Mouse (Mus musculus) stomach, postnatal 0 days (tissue): ENCODE results near the gene Irf2bp2. TPM values are rescaled to one million over a fixed set of nuclear protein-coding genes. Genes with fewer than 3 reads are reported as not detected.

Experiments
- ATAC-seq: fragments of 200-750 bp; cut with Nextera tagmentation; 2 replicates; pipeline ENCODE4 v1.8.0; 2017; ENCODE audit not compliant: low FRiP score, low TSS enrichment
- DNase-seq: peaks from one replicate; pipeline ENCODE4 v3.0.0-alpha.2; 2016; ENCODE audit warnings: low spot score
- H3K27ac ChIP-seq: fragments of 300-500 bp; sonication (generic); replicated peaks from 2 replicates; pipeline ENCODE4 v1.5.1; 2014; ENCODE audit warnings: mild to moderate bottlenecking, control low read depth
- H3K27me3 ChIP-seq: fragments of 300-500 bp; sonication (generic); 2 replicates; pipeline ENCODE4 v1.6.1; 2014; ENCODE audit warnings: low read length; ENCODE audit not compliant: control insufficient read depth, insufficient read depth
- H3K36me3 ChIP-seq: fragments of 300-500 bp; sonication (generic); 2 replicates; pipeline ENCODE4 v1.6.1; 2014; ENCODE audit warnings: low read length, mixed read lengths; ENCODE audit not compliant: control insufficient read depth, insufficient read depth
- H3K4me1 ChIP-seq: fragments of 300-500 bp; sonication (generic); replicated peaks from 2 replicates; pipeline ENCODE4 v1.6.1; 2014; ENCODE audit warnings: antibody characterized with exemption; ENCODE audit not compliant: control insufficient read depth, insufficient read depth
- H3K4me2 ChIP-seq: fragments of 300-500 bp; sonication (generic); replicated peaks from 2 replicates; pipeline ENCODE4 v1.6.1; 2014; ENCODE audit warnings: low read depth, mild to moderate bottlenecking, control low read depth, moderate library complexity
- H3K4me3 ChIP-seq: fragments of 300-500 bp; sonication (generic); 2 replicates; pipeline ENCODE4 v1.5.1; 2014; ENCODE audit warnings: low read depth, low read length, control low read depth
- H3K9ac ChIP-seq: fragments of 300-500 bp; sonication (generic); 2 replicates; pipeline ENCODE4 v1.6.1; 2014; ENCODE audit warnings: mild to moderate bottlenecking, low read length, control low read depth, mixed read lengths
- H3K9me3 ChIP-seq: fragments of 300-500 bp; sonication (generic); 2 replicates; pipeline ENCODE4 v1.6.1; 2016; ENCODE audit warnings: low read length; ENCODE audit not compliant: control insufficient read depth
- CTCF ChIP-seq: IDR thresholded peaks from 2 replicates; pipeline ENCODE4 v1.5.1; 2016; ENCODE audit warnings: antibody characterized with exemption, low read depth, mild to moderate bottlenecking, moderate library complexity
- EP300 ChIP-seq: optimal IDR thresholded peaks from 2 replicates; pipeline ENCODE3; 2016; ENCODE audit warnings: antibody characterized with exemption
- WGBS: fragments of 180-500 bp; shearing (Covaris S2); extraction: QIAGEN DNeasy Blood & Tissue Kit; methylation state at CpG from one replicate; pipeline ENCODE4 v1.1.7; 2014; 5-methylcytosine and 5-hydroxymethylcytosine counted together
- polyA plus RNA-seq: library from polyadenylated mRNA; unstranded; fragments of >200 nt; fragmentation: Nextera tagmentation; extraction: Ambion mirVana; gene quantifications from 2 replicates; pipeline ENCODE4 v1.2.1, GENCODE M21; 2015

Gene Irf2bp2
- 10.1 and 10.2 TPM in 2 replicates for polyA plus RNA-seq

- Histone ChIP-seq H3K27ac (peak within 1 kb of the TSS; percentile 100), H3K4me1 (peaks cover 10% of the 10 kb centered on the region), H3K27me3 (no peaks in the 10 kb centered on the region), H3K4me3 (peak within 1 kb of the TSS; percentile 100), H3K4me2 (peak within 1 kb of the TSS; percentile 91), H3K9ac (peak within 1 kb of the TSS; percentile 100), H3K9me3 (no peaks in the 10 kb centered on the region), H3K36me3 (peaks cover 21% of the 10 kb centered on the region; the same call in 1 of the 2 replicates)
- TF ChIP-seq CTCF (no peak), EP300 (peak; percentile 96)
- under 1% methylated on average over 40 of the region's 56 CpGs for WGBS
- DNase-seq (peak; percentile 94), ATAC-seq (peak; percentile 71)
These were observed at the start of gene Irf2bp2 for GRCm38 (mm10) chr8:126593889-126594480. Gene Irf2bp2 (minus strand): TSS chr8:126593986.

GRCm38 (mm10) chr8:126642665-126643064 lies 48.9 kb upstream of the Irf2bp2 start:
- 98% methylated on average over 4 of the region's 4 CpGs for WGBS
- Histone ChIP-seq H3K4me3 (no peak overlapping the region), H3K27ac (no peak overlapping the region), H3K9me3 (no peaks in the 10 kb centered on the region), H3K4me2 (no peak overlapping the region), H3K36me3 (no peaks in the 10 kb centered on the region), H3K27me3 (no peaks in the 10 kb centered on the region), H3K9ac (no peak overlapping the region), H3K4me1 (no peaks in the 10 kb centered on the region)
- TF ChIP-seq CTCF, result no peak
- no peak for TF ChIP-seq EP300
- DNase-seq, result no peak
- no peak for ATAC-seq

GRCm38 (mm10) chr8:126641568-126642295 lies 47.9 kb upstream of the Irf2bp2 start:
- Histone ChIP-seq H3K9ac (no peak overlapping the region), H3K36me3 (no peaks in the 10 kb centered on the region), H3K4me3 (no peak overlapping the region), H3K4me1 (no peaks in the 10 kb centered on the region), H3K27ac (no peak overlapping the region), H3K4me2 (no peak overlapping the region), H3K27me3 (no peaks in the 10 kb centered on the region), H3K9me3 (no peaks in the 10 kb centered on the region)
- WGBS, result 44% methylated on average over 3 of the region's 3 CpGs
- DNase-seq (no peak), ATAC-seq (0 out of 2 replicates have a peak, but pooled peaks have one; percentile 43)
- TF ChIP-seq EP300 (no peak), CTCF (no peak)

GRCm38 (mm10) chr8:126639161-126639560 lies 45.4 kb upstream of the Irf2bp2 start:
- TF ChIP-seq CTCF, result no peak
- no peak for TF ChIP-seq EP300
- H3K36me3 ChIP-seq, result no peaks in the 10 kb centered on the region
- WGBS, result 69% methylated on average over 3 of the region's 3 CpGs
- H3K4me2 ChIP-seq, result no peak overlapping the region
- H3K4me3 ChIP-seq, result no peak overlapping the region
- ATAC-seq (no peak), DNase-seq (no peak)
- H3K4me1 ChIP-seq, result no peaks in the 10 kb centered on the region; the same call in 1 of the 2 replicates
- H3K9ac ChIP-seq, result no peak overlapping the region
- no peaks in the 10 kb centered on the region for H3K27me3 ChIP-seq
- no peaks in the 10 kb centered on the region for H3K9me3 ChIP-seq
- 0 out of 2 replicates have a peak overlapping the region, but pooled peaks have one; percentile 13 for H3K27ac ChIP-seq

GRCm38 (mm10) chr8:126638027-126638426 lies 44.2 kb upstream of the Irf2bp2 start:
- no peak for ATAC-seq
- WGBS, result 58% methylated on average over 8 of the region's 8 CpGs
- H3K27me3 ChIP-seq, result no peaks in the 10 kb centered on the region
- no peaks in the 10 kb centered on the region for H3K9me3 ChIP-seq
- H3K36me3 ChIP-seq, result no peaks in the 10 kb centered on the region
- H3K4me1 ChIP-seq, result no peaks in the 10 kb centered on the region; the same call in 1 of the 2 replicates
- no peak overlapping the region for H3K27ac ChIP-seq
- no peak for DNase-seq
- no peak overlapping the region for H3K9ac ChIP-seq
- no peak for TF ChIP-seq CTCF
- no peak for TF ChIP-seq EP300
- no peak overlapping the region for H3K4me2 ChIP-seq
- H3K4me3 ChIP-seq, result no peak overlapping the region
